Mouse (Mus musculus): ENCODE data around the gene Sp4. TPM values are rescaled to one million over a fixed set of nuclear protein-coding genes. Genes with fewer than 3 reads are reported as not detected.

Sp4 gene
- polyA plus RNA-seq, 1 experiment from 2014 or later = 11.9 TPM

Other genes starting within 250 kb of the Sp4 start
- gene Dnah11, start 102.4 kb downstream of the Sp4 start, polyA plus RNA-seq (2016; fragmentation: Nextera tagmentation; extraction: Ambion mirVana) = 0.10 and 0.17 TPM in 2 replicates

Measured in embryonic facial prominence, embryonic 10.5 days (tissue).